Mouse (Mus musculus): Measurements from ENCODE around the gene Sh3bp5. TPM values are rescaled to one million over a fixed set of nuclear protein-coding genes. Genes with fewer than 3 reads are reported as not detected.

The Sh3bp5 gene
- total RNA-seq, 1 experiment: 4.6 TPM

DNA sequence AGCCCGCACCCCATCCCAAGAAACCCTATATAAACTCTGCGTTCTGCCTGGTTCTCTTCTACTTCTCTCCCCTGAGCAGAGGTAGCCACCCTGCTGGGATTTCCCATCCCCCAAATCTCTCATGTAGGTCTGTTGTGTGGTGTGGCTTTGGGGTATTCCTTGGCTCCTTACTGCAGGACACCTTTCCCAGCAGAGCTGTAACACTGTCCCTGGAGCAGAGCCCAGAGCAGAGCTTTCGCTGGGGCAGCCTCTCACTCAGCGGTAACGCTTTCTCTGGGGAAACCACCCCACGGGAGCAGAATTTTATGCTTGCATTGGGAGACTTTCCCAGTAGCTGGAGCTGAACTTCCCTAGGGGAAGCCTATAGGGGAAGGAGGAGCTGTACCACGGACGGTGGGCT, 53.6 kb downstream of the Sh3bp5 start:
- in situ Hi-C loops (cut with MboI; ENCODE audit: low sequenced_read_pairs in 2 of 2, unreplicated experiment in 2 of 2): no loop called here
- H3K9me3 ChIP-seq (ENCODE audit: control insufficient read depth, insufficient read depth, low read depth, low read length): no peaks in the 10 kb centered on the region
- DNase-seq (ENCODE audit: low read depth, low spot score): no peak
- H3K4me3 ChIP-seq (ENCODE audit: insufficient read depth in 1 of 2, low read depth in 1 of 2, low read length in 2 of 2, poor library complexity in 1 of 2, severe bottlenecking in 1 of 2): no peak overlapping the region
- no peak overlapping the region for H3K9ac ChIP-seq (ENCODE audit: insufficient read depth, low read depth, low read length, poor library complexity, severe bottlenecking)
- H3K4me1 ChIP-seq (ENCODE audit: control insufficient read depth in 2 of 2, insufficient read depth in 2 of 2, low read length in 2 of 2, poor library complexity in 1 of 2): peaks cover 0 to 3% of the 10 kb centered on the region in 2 experiments; a peak in 1 of 4 replicates
- no peaks in the 10 kb centered on the region for H3K36me3 ChIP-seq (ENCODE audit: control insufficient read depth, insufficient read depth, low read length, poor library complexity, severe bottlenecking)
- H3K27ac ChIP-seq (ENCODE audit: insufficient read depth, low read depth, low read length, poor library complexity, severe bottlenecking): no peak overlapping the region
- no peak for TF ChIP-seq MAFK (IDR thresholded peaks at IDR 0.05; ENCODE audit: insufficient read depth, low read depth, low read length)
- no peak for TF ChIP-seq HCFC1 (IDR thresholded peaks at IDR 0.05; ENCODE audit: borderline replicate concordance, insufficient read depth, low read length)
- TF ChIP-seq ZNF384 (IDR thresholded peaks at IDR 0.05; ENCODE audit: low read depth, low read length): no peak
- no peak for TF ChIP-seq CHD2 (IDR thresholded peaks at IDR 0.05; ENCODE audit: low read depth, low read length)
- TF ChIP-seq ZC3H11A (IDR thresholded peaks at IDR 0.05; ENCODE audit: borderline replicate concordance, low read depth, low read length): no peak

DNA sequence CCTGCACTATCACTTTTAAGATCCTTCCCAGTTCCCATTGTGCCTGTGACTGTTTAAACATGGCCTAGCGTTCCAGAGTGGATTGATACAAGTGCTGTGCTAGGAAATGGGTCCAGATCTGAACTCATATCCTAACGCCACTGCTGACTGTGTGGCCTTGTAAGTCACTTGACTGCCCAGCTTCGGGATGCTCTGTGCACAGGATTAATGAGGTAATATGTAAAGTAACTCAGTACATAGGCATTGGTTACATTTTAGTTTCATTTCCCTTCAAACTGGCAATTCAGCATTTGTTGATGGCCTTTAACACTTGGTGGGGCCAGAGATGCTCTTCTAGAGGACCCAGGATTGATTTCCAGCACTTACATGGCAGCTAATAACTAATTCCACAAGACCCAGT, 59.5 kb downstream of the Sh3bp5 start:
- no peaks in the 10 kb centered on the region for H3K9me3 ChIP-seq (ENCODE audit: control insufficient read depth, insufficient read depth, low read depth, low read length)
- H3K9ac ChIP-seq (ENCODE audit: insufficient read depth, low read depth, low read length, poor library complexity, severe bottlenecking): no peak overlapping the region
- in situ Hi-C loops (cut with MboI; ENCODE audit: low sequenced_read_pairs in 2 of 2, unreplicated experiment in 2 of 2): no loop called here
- no peaks in the 10 kb centered on the region for H3K4me1 ChIP-seq (ENCODE audit: control insufficient read depth in 2 of 2, insufficient read depth in 2 of 2, low read length in 2 of 2, poor library complexity in 1 of 2)
- no peak overlapping the region for H3K27ac ChIP-seq (ENCODE audit: insufficient read depth, low read depth, low read length, poor library complexity, severe bottlenecking)
- no peak overlapping the region for H3K4me3 ChIP-seq (ENCODE audit: insufficient read depth in 1 of 2, low read depth in 1 of 2, low read length in 2 of 2, poor library complexity in 1 of 2, severe bottlenecking in 1 of 2)
- peaks cover 5% of the 10 kb centered on the region for H3K36me3 ChIP-seq (ENCODE audit: control insufficient read depth, insufficient read depth, low read length, poor library complexity, severe bottlenecking)
- DNase-seq (ENCODE audit: low read depth, low spot score): no peak
- TF ChIP-seq ZC3H11A (IDR thresholded peaks at IDR 0.05; ENCODE audit: borderline replicate concordance, low read depth, low read length) (no peak), CHD2 (IDR thresholded peaks at IDR 0.05; ENCODE audit: low read depth, low read length) (no peak), HCFC1 (IDR thresholded peaks at IDR 0.05; ENCODE audit: borderline replicate concordance, insufficient read depth, low read length) (no peak), MAFK (IDR thresholded peaks at IDR 0.05; ENCODE audit: insufficient read depth, low read depth, low read length) (no peak), ZNF384 (IDR thresholded peaks at IDR 0.05; ENCODE audit: low read depth, low read length) (no peak)

DNA sequence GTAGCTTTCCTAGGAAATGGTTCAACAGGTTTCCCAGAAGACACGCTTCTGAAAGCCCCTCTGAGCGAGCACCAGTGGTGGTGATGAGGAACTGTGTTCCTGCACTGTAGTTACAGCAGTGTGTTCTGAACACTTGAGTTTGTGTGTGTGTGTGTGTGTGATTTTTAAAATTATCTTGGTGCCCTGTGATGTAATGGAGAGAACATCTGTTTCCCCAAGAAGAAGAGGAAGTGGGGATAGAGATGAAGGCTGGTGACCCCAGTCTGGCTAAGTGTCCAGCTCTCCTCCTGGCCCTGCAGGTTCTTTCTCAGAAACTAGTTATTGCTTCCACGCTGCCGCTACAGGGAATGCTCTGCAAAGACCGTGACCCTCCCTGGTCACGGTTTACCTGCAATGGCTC, 61.5 kb downstream of the Sh3bp5 start:
- no peak overlapping the region for H3K9ac ChIP-seq (ENCODE audit: insufficient read depth, low read depth, low read length, poor library complexity, severe bottlenecking)
- in situ Hi-C loops (cut with MboI; ENCODE audit: low sequenced_read_pairs in 2 of 2, unreplicated experiment in 2 of 2): no loop called here
- DNase-seq (ENCODE audit: low read depth, low spot score): no peak
- no peak overlapping the region for H3K27ac ChIP-seq (ENCODE audit: insufficient read depth, low read depth, low read length, poor library complexity, severe bottlenecking)
- no peak overlapping the region for H3K4me3 ChIP-seq (ENCODE audit: insufficient read depth in 1 of 2, low read depth in 1 of 2, low read length in 2 of 2, poor library complexity in 1 of 2, severe bottlenecking in 1 of 2)
- H3K9me3 ChIP-seq (ENCODE audit: control insufficient read depth, insufficient read depth, low read depth, low read length): no peaks in the 10 kb centered on the region
- H3K4me1 ChIP-seq (ENCODE audit: control insufficient read depth in 2 of 2, insufficient read depth in 2 of 2, low read length in 2 of 2, poor library complexity in 1 of 2): no peaks in the 10 kb centered on the region
- TF ChIP-seq CHD2 (IDR thresholded peaks at IDR 0.05; ENCODE audit: low read depth, low read length): no peak
- no peak for TF ChIP-seq MAFK (IDR thresholded peaks at IDR 0.05; ENCODE audit: insufficient read depth, low read depth, low read length)
- no peak for TF ChIP-seq ZNF384 (IDR thresholded peaks at IDR 0.05; ENCODE audit: low read depth, low read length)
- TF ChIP-seq HCFC1 (IDR thresholded peaks at IDR 0.05; ENCODE audit: borderline replicate concordance, insufficient read depth, low read length): no peak
- no peak for TF ChIP-seq ZC3H11A (IDR thresholded peaks at IDR 0.05; ENCODE audit: borderline replicate concordance, low read depth, low read length)
- peaks cover 7% of the 10 kb centered on the region for H3K36me3 ChIP-seq (ENCODE audit: control insufficient read depth, insufficient read depth, low read length, poor library complexity, severe bottlenecking)

DNA sequence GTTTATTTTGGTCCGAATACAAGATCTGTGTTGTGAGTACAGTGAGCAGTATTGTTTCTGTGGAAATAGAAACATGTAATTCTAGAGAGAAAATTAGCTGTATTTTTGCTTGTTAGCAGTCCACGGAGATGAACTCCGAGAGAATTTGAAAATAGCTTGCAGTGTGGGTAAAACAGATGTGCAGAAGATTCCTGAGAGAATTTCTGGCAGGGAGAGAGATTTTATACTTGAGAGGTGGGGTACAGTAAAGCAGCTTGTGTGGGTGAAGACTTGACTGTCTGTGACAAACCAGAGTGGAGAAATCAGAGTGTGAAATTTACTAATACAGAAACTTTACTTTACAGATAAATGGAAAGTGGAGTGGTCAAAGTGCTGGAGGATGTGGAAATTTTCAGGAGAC, 66.5 kb downstream of the Sh3bp5 start:
- H3K4me1 ChIP-seq (ENCODE audit: control insufficient read depth in 2 of 2, insufficient read depth in 2 of 2, low read length in 2 of 2, poor library complexity in 1 of 2): no peaks in the 10 kb centered on the region
- no peak overlapping the region for H3K4me3 ChIP-seq (ENCODE audit: insufficient read depth in 1 of 2, low read depth in 1 of 2, low read length in 2 of 2, poor library complexity in 1 of 2, severe bottlenecking in 1 of 2)
- no peaks in the 10 kb centered on the region for H3K9me3 ChIP-seq (ENCODE audit: control insufficient read depth, insufficient read depth, low read depth, low read length)
- no peak overlapping the region for H3K9ac ChIP-seq (ENCODE audit: insufficient read depth, low read depth, low read length, poor library complexity, severe bottlenecking)
- no peak for DNase-seq (ENCODE audit: low read depth, low spot score)
- H3K36me3 ChIP-seq (ENCODE audit: control insufficient read depth, insufficient read depth, low read length, poor library complexity, severe bottlenecking): peaks cover 6% of the 10 kb centered on the region
- no peak overlapping the region for H3K27ac ChIP-seq (ENCODE audit: insufficient read depth, low read depth, low read length, poor library complexity, severe bottlenecking)
- in situ Hi-C loops (cut with MboI; ENCODE audit: low sequenced_read_pairs in 2 of 2, unreplicated experiment in 2 of 2): no loop called here
- TF ChIP-seq CHD2 (IDR thresholded peaks at IDR 0.05; ENCODE audit: low read depth, low read length) (no peak), HCFC1 (IDR thresholded peaks at IDR 0.05; ENCODE audit: borderline replicate concordance, insufficient read depth, low read length) (no peak), ZNF384 (IDR thresholded peaks at IDR 0.05; ENCODE audit: low read depth, low read length) (no peak), ZC3H11A (IDR thresholded peaks at IDR 0.05; ENCODE audit: borderline replicate concordance, low read depth, low read length) (no peak), MAFK (IDR thresholded peaks at IDR 0.05; ENCODE audit: insufficient read depth, low read depth, low read length) (no peak)

DNA sequence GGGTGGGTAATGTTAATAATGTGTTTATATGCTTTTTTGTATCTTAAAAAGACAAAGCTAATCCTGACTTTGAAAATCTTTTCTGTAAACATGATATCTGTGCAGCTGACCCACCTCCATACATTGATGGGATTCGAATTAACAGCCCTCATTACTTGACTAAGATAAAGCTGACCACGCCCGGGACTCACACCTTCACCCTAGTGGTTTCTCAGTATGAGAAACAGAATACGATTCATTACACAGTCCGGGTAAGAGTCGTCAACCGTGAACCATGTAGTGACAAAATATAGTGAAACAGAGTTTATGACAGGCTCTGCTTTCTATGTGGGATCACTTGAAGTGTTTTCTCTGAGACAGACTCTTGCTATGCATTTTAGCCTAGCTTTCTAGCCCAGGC, 67.9 kb downstream of the Sh3bp5 start:
- Histone ChIP-seq H3K36me3 (ENCODE audit: control insufficient read depth, insufficient read depth, low read length, poor library complexity, severe bottlenecking) (peaks cover 10% of the 10 kb centered on the region), H3K9ac (ENCODE audit: insufficient read depth, low read depth, low read length, poor library complexity, severe bottlenecking) (no peak overlapping the region), H3K9me3 (ENCODE audit: control insufficient read depth, insufficient read depth, low read depth, low read length) (no peaks in the 10 kb centered on the region), H3K27ac (ENCODE audit: insufficient read depth, low read depth, low read length, poor library complexity, severe bottlenecking) (no peak overlapping the region), H3K4me3 (ENCODE audit: insufficient read depth in 1 of 2, low read depth in 1 of 2, low read length in 2 of 2, poor library complexity in 1 of 2, severe bottlenecking in 1 of 2) (no peak overlapping the region), H3K4me1 (ENCODE audit: control insufficient read depth in 2 of 2, insufficient read depth in 2 of 2, low read length in 2 of 2, poor library complexity in 1 of 2) (no peaks in the 10 kb centered on the region)
- DNase-seq (ENCODE audit: low read depth, low spot score): no peak
- in situ Hi-C loops (cut with MboI; ENCODE audit: low sequenced_read_pairs in 2 of 2, unreplicated experiment in 2 of 2): no loop called here
- TF ChIP-seq HCFC1 (IDR thresholded peaks at IDR 0.05; ENCODE audit: borderline replicate concordance, insufficient read depth, low read length) (no peak), MAFK (IDR thresholded peaks at IDR 0.05; ENCODE audit: insufficient read depth, low read depth, low read length) (no peak), ZNF384 (IDR thresholded peaks at IDR 0.05; ENCODE audit: low read depth, low read length) (no peak), ZC3H11A (IDR thresholded peaks at IDR 0.05; ENCODE audit: borderline replicate concordance, low read depth, low read length) (no peak)

Data from ES-E14 (cell line).